Mouse (Mus musculus): Measurements from ENCODE around the gene Mtnr1a.

DNA sequence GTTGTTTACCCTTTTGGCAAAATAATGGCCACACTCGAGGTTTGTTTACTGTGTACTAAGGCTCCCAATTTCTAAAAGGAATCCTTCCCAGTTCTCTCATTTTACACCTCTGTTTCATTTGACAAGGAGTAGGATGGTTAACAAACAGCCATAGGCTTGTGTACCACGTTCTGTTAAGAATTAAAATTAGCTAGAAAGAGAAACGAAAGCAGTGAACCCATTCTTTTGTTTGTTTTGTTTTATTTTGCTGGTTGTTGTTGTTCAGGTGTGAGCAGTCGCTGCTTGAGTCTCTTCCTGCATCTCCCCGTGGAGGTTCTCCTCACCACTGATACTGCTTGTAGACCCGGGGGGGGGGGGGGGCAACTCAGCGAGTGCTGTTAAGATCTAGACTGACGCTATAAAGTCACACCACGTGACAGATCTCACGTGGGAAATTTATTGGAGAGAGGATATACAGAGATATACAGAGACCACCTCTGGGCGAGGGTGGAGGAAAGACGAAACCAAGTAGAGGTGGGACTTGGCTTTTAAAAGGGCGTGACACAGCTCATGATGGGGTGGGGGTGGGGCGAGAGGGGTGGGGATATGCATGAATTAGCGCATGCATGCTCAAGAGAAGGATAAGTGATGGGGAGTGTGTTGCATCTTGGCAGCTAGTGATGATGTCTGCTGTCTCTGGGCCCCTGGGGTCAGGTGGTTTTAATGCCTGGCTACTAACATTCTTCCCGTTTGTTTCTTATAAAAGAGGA lies 41.3 kb downstream of the Mtnr1a start:
- TF ChIP-seq JUND (conservative IDR thresholded peaks at IDR 0.05; ENCODE audit: low read depth, low read length) (no peak), MAX (IDR thresholded peaks at IDR 0.05; ENCODE audit: low read length) (no peak), POLR2A (IDR thresholded peaks at IDR 0.05; ENCODE audit: low read depth, low read length) (no peak), SMC3 (IDR thresholded peaks at IDR 0.05; ENCODE audit: low read depth, low read length) (no peak)
